Mouse (Mus musculus): Measurements from ENCODE around the gene Pctp.

DNA sequence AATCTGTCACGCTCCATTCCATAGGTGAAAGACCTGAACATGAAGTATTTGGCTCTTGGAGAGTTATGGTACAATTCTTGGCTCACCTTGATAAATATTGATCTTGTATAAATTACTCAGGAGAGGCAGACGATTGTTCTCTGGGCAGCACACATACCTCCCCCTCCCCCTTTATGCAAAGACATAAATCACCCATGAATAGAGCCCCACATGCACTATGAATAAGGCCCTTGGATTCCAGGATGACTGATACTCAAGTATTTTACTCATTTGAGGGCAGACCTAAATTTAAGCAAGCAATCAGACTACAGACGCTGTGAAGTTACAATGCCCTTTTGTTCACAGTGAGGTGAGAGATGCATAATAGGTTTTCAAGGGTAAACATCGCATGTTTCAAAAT lies 32.0 kb downstream of the Pctp start:
- TF ChIP-seq CTCF (IDR thresholded peaks at IDR 0.05 in 2 of 3, conservative IDR thresholded peaks at IDR 0.05 in 1 of 3; ENCODE audit: control insufficient read depth in 1 of 3, insufficient read depth in 1 of 3, low read depth in 2 of 3, low read length in 3 of 3, poor library complexity in 1 of 3, severe bottlenecking in 1 of 3) (no peak), POLR2A (IDR thresholded peaks at IDR 0.05; ENCODE audit: control insufficient read depth in 1 of 2, insufficient read depth in 1 of 2, low read depth in 1 of 2, low read length in 2 of 2, poor library complexity in 1 of 2) (no peak), MXI1 (IDR thresholded peaks at IDR 0.05; ENCODE audit: low read depth, low read length) (no peak), ZNF384 (IDR thresholded peaks at IDR 0.05; ENCODE audit: low read depth, low read length) (no peak), USF1 (IDR thresholded peaks at IDR 0.05; ENCODE audit: low read depth, low read length) (no peak)
